Mouse (Mus musculus) hematopoietic stem cell, adult 5-6 weeks (primary cell): ENCODE results near the gene Olfr211. TPM values are rescaled to one million over a fixed set of nuclear protein-coding genes. Genes with fewer than 3 reads are reported as not detected.

Experiments
- ATAC-seq, 2 experiments: fragments of 125-278 bp in 1 of 2; replicated peaks in 1 of 2; 2 replicates each; pipeline ENCODE4 v1.8.0; 2016 to 2017; ENCODE audit warnings: inconsistent platforms in 2 of 2, mild to moderate bottlenecking in 2 of 2, moderate number of reproducible peaks in 2 of 2, low read depth in 1 of 2, moderate TSS enrichment in 1 of 2; ENCODE audit not compliant: low FRiP score in 2 of 2, poor library complexity in 2 of 2, severe bottlenecking in 2 of 2, insufficient read depth in 1 of 2, low TSS enrichment in 1 of 2
- total RNA-seq: library from RNA; stranded (forward); fragments of 172-1452, 232-1000 nt; gene quantifications from 2 replicates; pipeline ENCODE4 v1.2.3, GENCODE M21; 2017

The Olfr211 gene
- total RNA-seq = not detected in 2 replicates

- no peak for ATAC-seq
Measured at GRCm38 (mm10) chr6:116488791-116489190, at the start of gene Olfr211. TSS of gene Olfr211 (plus strand) at chr6:116489091.

GRCm38 (mm10) chr6:116439531-116439930 is 49.4 kb upstream of the Olfr211 start:
- ATAC-seq = no peak

- ATAC-seq = no peak
Measured at GRCm38 (mm10) chr6:116440447-116440846, 48.4 kb upstream of the Olfr211 start.

GRCm38 (mm10) chr6:116440849-116441248 is 48.0 kb upstream of the Olfr211 start:
- no peak for ATAC-seq

- ATAC-seq = peak; percentile 50 to 73
Measured at GRCm38 (mm10) chr6:116455781-116456180, 33.1 kb upstream of the Olfr211 start.

GRCm38 (mm10) chr6:116456482-116456881 is 32.4 kb upstream of the Olfr211 start:
- no peak for ATAC-seq

- peak; percentile 24 to 38; a peak in 1 of 4 replicates for ATAC-seq
Measured at GRCm38 (mm10) chr6:116458728-116459127, 30.2 kb upstream of the Olfr211 start.

GRCm38 (mm10) chr6:116459232-116459631 is 29.7 kb upstream of the Olfr211 start:
- peak in 1 of 2 experiments; percentile 23; a peak in 1 of 4 replicates for ATAC-seq

- peak in 1 of 2 experiments; percentile 61; a peak in 2 of 4 replicates for ATAC-seq
Measured at GRCm38 (mm10) chr6:116460544-116461283, 28.2 kb upstream of the Olfr211 start, which contains the start of gene Alox5. TSS of gene Alox5 (minus strand) at chr6:116461178.

- peak in 1 of 2 experiments; percentile 77; a peak in 1 of 4 replicates for ATAC-seq
Measured at GRCm38 (mm10) chr6:116468081-116468480, 20.8 kb upstream of the Olfr211 start.

- no peak for ATAC-seq
Measured at GRCm38 (mm10) chr6:116485081-116485480, 3.8 kb upstream of the Olfr211 start.

- ATAC-seq = peak in 1 of 2 experiments; percentile 56; a peak in 1 of 4 replicates
Measured at GRCm38 (mm10) chr6:116486833-116487232, 2.1 kb upstream of the Olfr211 start.

GRCm38 (mm10) chr6:116493742-116494141 is 4.9 kb downstream of the Olfr211 start:
- ATAC-seq = no peak

GRCm38 (mm10) chr6:116495960-116496359 is 7.1 kb downstream of the Olfr211 start:
- ATAC-seq = no peak

GRCm38 (mm10) chr6:116506302-116507003 is 17.6 kb downstream of the Olfr211 start, which contains the start of gene Olfr212:
TSS of gene Olfr212 (plus strand) at chr6:116506516.
- 0 out of 4 replicates have a peak, but pooled peaks of 1 of the 2 experiments have one; percentile 48 for ATAC-seq

GRCm38 (mm10) chr6:116514832-116515231 is 25.9 kb downstream of the Olfr211 start:
- ATAC-seq = no peak

GRCm38 (mm10) chr6:116538156-116538555 is 49.3 kb downstream of the Olfr211 start, which contains the start of gene Olfr213:
TSS of gene Olfr213 (plus strand) at chr6:116538456.
- ATAC-seq = no peak

- ATAC-seq = 0 out of 4 replicates have a peak, but pooled peaks of 1 of the 2 experiments have one; percentile 12
Measured at GRCm38 (mm10) chr6:116542500-116542899, 53.6 kb downstream of the Olfr211 start.
